In the genomic region with DNA sequence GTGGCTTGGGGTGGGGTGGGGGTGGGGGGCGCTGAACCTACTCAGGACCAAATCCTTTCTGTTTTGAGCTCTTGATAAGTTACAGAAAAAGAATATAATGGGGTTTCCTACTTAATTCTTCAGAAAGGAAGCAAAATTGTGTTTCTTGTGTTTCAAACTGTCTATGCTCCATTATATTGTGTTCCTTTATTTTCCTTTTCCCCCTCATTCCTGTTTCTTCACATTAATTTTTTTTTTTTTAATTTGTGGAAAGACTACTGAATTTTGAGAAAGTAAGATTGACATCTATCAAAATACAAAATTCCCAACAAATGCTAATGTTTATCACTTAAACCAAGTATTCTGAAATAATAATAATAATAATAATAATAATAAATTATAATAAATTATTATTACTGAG, we compare ENCODE assay signal across 8 mouse cellular contexts. TPM values are rescaled to one million over a fixed set of nuclear protein-coding genes. Genes with fewer than 3 reads are reported as not detected.
A peak's percentile ranks its signal among the peaks of the same experiment; 100 is the strongest.
DNase-seq lines count a peak whose midpoint lies in the region; ATAC-seq lines count a peak whose summit lies in the region.

No protein-coding gene starts in this region.

- peak overlapping the region; percentile 95 for H3K27ac ChIP-seq in kidney, embryonic 16.5 days (ENCODE audit: low read length)
- peak overlapping the region; percentile 48; the same call in 1 of the 2 replicates for H3K27ac ChIP-seq in embryonic facial prominence, embryonic 11.5 days (replicated peaks; ENCODE audit: low read depth, low read length)
- peak overlapping the region; percentile 73 for H3K27ac ChIP-seq in hindbrain, embryonic 15.5 days (replicated peaks)
- H3K27ac ChIP-seq in midbrain, embryonic 13.5 days: peak overlapping the region; percentile 84

- DNase-seq in kidney, adult 18-20 months: no peak
- DNase-seq in embryonic facial prominence, embryonic 11.5 days (ENCODE audit: low spot score): no peak
- no peak for DNase-seq in layer of hippocampus, postnatal 14 days (ENCODE audit: low spot score in 2 of 2)
- DNase-seq in embryo, embryonic 10 days (ENCODE audit: low spot score): no peak
- no peak for DNase-seq in gastrocnemius, postnatal 10 days

- WGBS in kidney, embryonic 16.5 days: 5% methylated on average over 1 of the region's 1 CpGs
- 10% methylated on average over 1 of the region's 1 CpGs for WGBS in embryonic facial prominence, embryonic 11.5 days
- WGBS in hindbrain, embryonic 15.5 days: 6% methylated on average over 1 of the region's 1 CpGs
- WGBS in midbrain, embryonic 13.5 days: 0% methylated on average over 1 of the region's 1 CpGs

- peak overlapping the region; percentile 63 for H3K4me3 ChIP-seq in kidney, embryonic 16.5 days (ENCODE audit: low read length)
- peak overlapping the region; percentile 25 for H3K4me3 ChIP-seq in embryonic facial prominence, embryonic 11.5 days (ENCODE audit: low read depth, low read length)
- peak overlapping the region; percentile 42 for H3K4me3 ChIP-seq in hindbrain, embryonic 15.5 days
- peak overlapping the region; percentile 38 for H3K4me3 ChIP-seq in midbrain, embryonic 13.5 days (replicated peaks)

- no peaks in the 10 kb centered on the region for H3K9me3 ChIP-seq in kidney, embryonic 16.5 days (ENCODE audit: low read length)
- no peaks in the 10 kb centered on the region for H3K9me3 ChIP-seq in embryonic facial prominence, embryonic 11.5 days (replicated peaks; ENCODE audit: control insufficient read depth, low read length)
- no peaks in the 10 kb centered on the region for H3K9me3 ChIP-seq in hindbrain, embryonic 15.5 days
- H3K9me3 ChIP-seq in midbrain, embryonic 13.5 days: no peaks in the 10 kb centered on the region

- H3K4me2 ChIP-seq in kidney, embryonic 16.5 days (replicated peaks; ENCODE audit: low read depth, low read length): peak overlapping the region; percentile 54
- peak overlapping the region; percentile 34 for H3K4me2 ChIP-seq in embryonic facial prominence, embryonic 11.5 days (ENCODE audit: low read depth, low read length)
- H3K4me2 ChIP-seq in hindbrain, embryonic 15.5 days: peak overlapping the region; percentile 57
- peak overlapping the region; percentile 56 for H3K4me2 ChIP-seq in midbrain, embryonic 13.5 days (replicated peaks)

- H3K27me3 ChIP-seq in kidney, embryonic 16.5 days (ENCODE audit: insufficient read depth, low read length): no peaks in the 10 kb centered on the region
- H3K27me3 ChIP-seq in embryonic facial prominence, embryonic 11.5 days (ENCODE audit: control insufficient read depth, insufficient read depth, low read length): no peaks in the 10 kb centered on the region
- no peaks in the 10 kb centered on the region for H3K27me3 ChIP-seq in hindbrain, embryonic 15.5 days
- no peaks in the 10 kb centered on the region for H3K27me3 ChIP-seq in midbrain, embryonic 13.5 days

- H3K36me3 ChIP-seq in kidney, embryonic 16.5 days (ENCODE audit: insufficient read depth, low read length): peaks cover 17% of the 10 kb centered on the region; the same call in 1 of the 2 replicates
- H3K36me3 ChIP-seq in embryonic facial prominence, embryonic 11.5 days (replicated peaks; ENCODE audit: control insufficient read depth, insufficient read depth, low read depth, low read length): no peaks in the 10 kb centered on the region
- no peaks in the 10 kb centered on the region for H3K36me3 ChIP-seq in hindbrain, embryonic 15.5 days
- H3K36me3 ChIP-seq in midbrain, embryonic 13.5 days: 0 out of 2 replicates have a peak, but pooled peaks cover 2% of the 10 kb centered on the region

- no peaks in the 10 kb centered on the region for H3K4me1 ChIP-seq in kidney, embryonic 16.5 days (ENCODE audit: insufficient read depth, low read length)
- no peaks in the 10 kb centered on the region for H3K4me1 ChIP-seq in embryonic facial prominence, embryonic 11.5 days (ENCODE audit: control insufficient read depth, insufficient read depth, low read length)
- H3K4me1 ChIP-seq in hindbrain, embryonic 15.5 days (replicated peaks): no peaks in the 10 kb centered on the region; the same call in 1 of the 2 replicates
- H3K4me1 ChIP-seq in midbrain, embryonic 13.5 days (replicated peaks): peaks cover 12% of the 10 kb centered on the region

- no peak for ATAC-seq in kidney, embryonic 16.5 days (ENCODE audit: low FRiP score, low TSS enrichment)
- ATAC-seq in embryonic facial prominence, embryonic 11.5 days (replicated peaks; ENCODE audit: insufficient number of reproducible peaks, low FRiP score, low TSS enrichment, low read depth): no peak
- no peak for ATAC-seq in hindbrain, embryonic 15.5 days (ENCODE audit: low FRiP score, low read depth)
- no peak for ATAC-seq in midbrain, embryonic 13.5 days

- H3K9ac ChIP-seq in kidney, embryonic 16.5 days (replicated peaks; ENCODE audit: low read length): peak overlapping the region; percentile 84
- H3K9ac ChIP-seq in embryonic facial prominence, embryonic 11.5 days (replicated peaks; ENCODE audit: low read length): peak overlapping the region; percentile 60
- H3K9ac ChIP-seq in hindbrain, embryonic 15.5 days: peak overlapping the region; percentile 37; the same call in 1 of the 2 replicates
- H3K9ac ChIP-seq in midbrain, embryonic 13.5 days (replicated peaks): no peak overlapping the region; the same call in 1 of the 2 replicates

RNA-seq across cellular contexts. Expression of gene Clec2d, which starts 0.8 kb away (rescaled TPM):
- polyA plus RNA-seq in kidney, embryonic 16.5 days (2015; fragmentation: Nextera tagmentation; extraction: Ambion mirVana): 0.90 and 0.91 TPM in 2 replicates
- polyA plus RNA-seq in embryonic facial prominence, embryonic 11.5 days (2014; fragmentation: Nextera tagmentation; extraction: Ambion mirVana): not detected in 2 replicates
- 0.12 and 0.13 TPM in 2 replicates for polyA plus RNA-seq in hindbrain, embryonic 15.5 days (2015; fragmentation: Nextera tagmentation; extraction: Ambion mirVana)
- 0.13 TPM in 1 of 2 replicates, not detected in the other for polyA plus RNA-seq in midbrain, embryonic 13.5 days (2015; fragmentation: Nextera tagmentation; extraction: Ambion mirVana)
- total RNA-seq in layer of hippocampus, postnatal 14 days (2021): 1 to 10 TPM; 6.9 to 7.6 TPM
- total RNA-seq in gastrocnemius, postnatal 10 days (2021): 10 to 100 TPM; 45.3 to 49.5 TPM
